Mouse (Mus musculus): ENCODE data around the gene Tubb1. TPM values are rescaled to one million over a fixed set of nuclear protein-coding genes. Genes with fewer than 3 reads are reported as not detected.

Gene Tubb1
- polyA plus RNA-seq, 1 experiment: not detected

DNA sequence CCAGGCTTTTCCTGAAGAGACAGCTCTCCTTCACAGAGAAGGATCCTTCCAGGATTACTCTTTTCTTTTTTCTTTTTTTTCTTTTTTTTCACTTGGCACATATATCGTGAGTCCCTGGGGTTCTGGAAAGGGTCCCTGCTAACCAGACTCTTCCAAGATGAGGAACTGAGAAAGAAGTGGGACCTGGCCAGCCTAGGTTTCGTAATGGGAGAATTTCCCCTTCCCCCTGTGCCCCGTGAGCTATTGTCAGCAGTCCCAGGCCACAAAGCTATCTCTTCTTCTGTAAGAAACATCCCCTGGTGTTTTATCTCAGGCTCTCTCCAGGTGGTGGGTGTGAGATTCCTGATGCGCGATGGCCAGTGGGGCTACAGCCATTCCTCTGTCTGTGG lies 11.1 kb upstream of the Tubb1 start:
- Histone ChIP-seq H3K27ac (ENCODE audit: insufficient read depth, low read depth, low read length) (no peak overlapping the region), H3K4me1 (ENCODE audit: control insufficient read depth, insufficient read depth, low read length) (peaks cover 21% of the 10 kb centered on the region), H3K4me3 (ENCODE audit: insufficient read depth, low read depth, low read length) (no peak overlapping the region)
- WGBS: 69% methylated on average over 5 of the region's 5 CpGs
- TF ChIP-seq CTCF (IDR thresholded peaks at IDR 0.05; ENCODE audit: insufficient read depth, low read depth, low read length) (no peak), POLR2A (IDR thresholded peaks at IDR 0.05; ENCODE audit: insufficient read depth, low read depth, low read length) (no peak)

GRCm38 (mm10) chr2:174439961-174440360 lies 10.5 kb upstream of the Tubb1 start:
- H3K27ac ChIP-seq (ENCODE audit: insufficient read depth, low read depth, low read length): no peak overlapping the region
- WGBS: 83% methylated on average over 9 of the region's 9 CpGs
- TF ChIP-seq POLR2A (IDR thresholded peaks at IDR 0.05; ENCODE audit: insufficient read depth, low read depth, low read length): no peak
- no peak for TF ChIP-seq CTCF (IDR thresholded peaks at IDR 0.05; ENCODE audit: insufficient read depth, low read depth, low read length)
- H3K4me1 ChIP-seq (ENCODE audit: control insufficient read depth, insufficient read depth, low read length): peaks cover 21% of the 10 kb centered on the region
- H3K4me3 ChIP-seq (ENCODE audit: insufficient read depth, low read depth, low read length): no peak overlapping the region

- TF ChIP-seq CTCF (IDR thresholded peaks at IDR 0.05; ENCODE audit: insufficient read depth, low read depth, low read length): no peak
- TF ChIP-seq POLR2A (IDR thresholded peaks at IDR 0.05; ENCODE audit: insufficient read depth, low read depth, low read length): no peak
- peaks cover 20% of the 10 kb centered on the region for H3K4me1 ChIP-seq (ENCODE audit: control insufficient read depth, insufficient read depth, low read length)
- no peak overlapping the region for H3K4me3 ChIP-seq (ENCODE audit: insufficient read depth, low read depth, low read length)
- WGBS: 73% methylated on average over 4 of the region's 4 CpGs
- no peak overlapping the region for H3K27ac ChIP-seq (ENCODE audit: insufficient read depth, low read depth, low read length)
These were observed 8.6 kb upstream of the Tubb1 start for GRCm38 (mm10) chr2:174441898-174442297.

GRCm38 (mm10) chr2:174442460-174442859 lies 8.0 kb upstream of the Tubb1 start:
- WGBS: 82% methylated on average over 9 of the region's 9 CpGs
- peaks cover 17% of the 10 kb centered on the region for H3K4me1 ChIP-seq (ENCODE audit: control insufficient read depth, insufficient read depth, low read length)
- H3K27ac ChIP-seq (ENCODE audit: insufficient read depth, low read depth, low read length): no peak overlapping the region
- no peak overlapping the region for H3K4me3 ChIP-seq (ENCODE audit: insufficient read depth, low read depth, low read length)
- TF ChIP-seq POLR2A (IDR thresholded peaks at IDR 0.05; ENCODE audit: insufficient read depth, low read depth, low read length) (no peak), CTCF (IDR thresholded peaks at IDR 0.05; ENCODE audit: insufficient read depth, low read depth, low read length) (no peak)

- no peak for TF ChIP-seq CTCF (IDR thresholded peaks at IDR 0.05; ENCODE audit: insufficient read depth, low read depth, low read length)
- TF ChIP-seq POLR2A (IDR thresholded peaks at IDR 0.05; ENCODE audit: insufficient read depth, low read depth, low read length): no peak
- 57% methylated on average over 2 of the region's 2 CpGs for WGBS
- peaks cover 12% of the 10 kb centered on the region for H3K4me1 ChIP-seq (ENCODE audit: control insufficient read depth, insufficient read depth, low read length)
- no peak overlapping the region for H3K27ac ChIP-seq (ENCODE audit: insufficient read depth, low read depth, low read length)
- no peak overlapping the region for H3K4me3 ChIP-seq (ENCODE audit: insufficient read depth, low read depth, low read length)
These were observed 7.4 kb upstream of the Tubb1 start for GRCm38 (mm10) chr2:174443046-174443445.

- Histone ChIP-seq H3K4me1 (ENCODE audit: control insufficient read depth, insufficient read depth, low read length) (no peaks in the 10 kb centered on the region), H3K27ac (ENCODE audit: insufficient read depth, low read depth, low read length) (no peak overlapping the region), H3K4me3 (ENCODE audit: insufficient read depth, low read depth, low read length) (no peak overlapping the region)
- TF ChIP-seq CTCF (IDR thresholded peaks at IDR 0.05; ENCODE audit: insufficient read depth, low read depth, low read length) (no peak), POLR2A (IDR thresholded peaks at IDR 0.05; ENCODE audit: insufficient read depth, low read depth, low read length) (no peak)
- WGBS: 97% methylated on average over 7 of the region's 7 CpGs
These were observed 6.1 kb upstream of the Tubb1 start for GRCm38 (mm10) chr2:174444359-174444758.

GRCm38 (mm10) chr2:174445018-174445417 lies 5.5 kb upstream of the Tubb1 start:
- Histone ChIP-seq H3K4me3 (ENCODE audit: insufficient read depth, low read depth, low read length) (no peak overlapping the region), H3K27ac (ENCODE audit: insufficient read depth, low read depth, low read length) (no peak overlapping the region), H3K4me1 (ENCODE audit: control insufficient read depth, insufficient read depth, low read length) (no peaks in the 10 kb centered on the region)
- 81% methylated on average over 6 of the region's 6 CpGs for whole genome bisulfite sequencing
- TF ChIP-seq POLR2A (IDR thresholded peaks at IDR 0.05; ENCODE audit: insufficient read depth, low read depth, low read length) (no peak), CTCF (IDR thresholded peaks at IDR 0.05; ENCODE audit: insufficient read depth, low read depth, low read length) (no peak)

DNA sequence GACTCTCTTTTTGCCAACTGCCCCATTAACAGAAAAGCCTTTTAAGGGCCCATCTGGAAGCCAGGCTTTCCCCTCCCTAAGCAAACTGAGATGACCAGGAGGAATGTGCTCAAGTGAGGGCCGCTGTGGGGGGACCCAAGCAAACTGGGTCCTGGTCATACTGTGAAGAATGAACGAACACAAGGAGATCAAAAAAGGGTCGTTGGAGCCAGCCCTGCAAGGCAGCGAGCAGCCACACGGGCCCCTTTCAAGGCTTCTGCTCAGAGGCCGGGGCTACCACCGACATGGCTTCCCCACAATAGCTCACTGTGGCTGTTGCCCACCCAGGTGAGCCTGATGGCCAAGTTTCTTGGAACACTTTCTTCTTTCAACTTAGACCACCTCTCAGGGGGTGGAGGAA lies 4.0 kb upstream of the Tubb1 start:
- TF ChIP-seq POLR2A (IDR thresholded peaks at IDR 0.05; ENCODE audit: insufficient read depth, low read depth, low read length) (no peak), CTCF (IDR thresholded peaks at IDR 0.05; ENCODE audit: insufficient read depth, low read depth, low read length) (no peak)
- WGBS: 46% methylated on average over 7 of the region's 7 CpGs
- no peak overlapping the region for H3K27ac ChIP-seq (ENCODE audit: insufficient read depth, low read depth, low read length)

DNA sequence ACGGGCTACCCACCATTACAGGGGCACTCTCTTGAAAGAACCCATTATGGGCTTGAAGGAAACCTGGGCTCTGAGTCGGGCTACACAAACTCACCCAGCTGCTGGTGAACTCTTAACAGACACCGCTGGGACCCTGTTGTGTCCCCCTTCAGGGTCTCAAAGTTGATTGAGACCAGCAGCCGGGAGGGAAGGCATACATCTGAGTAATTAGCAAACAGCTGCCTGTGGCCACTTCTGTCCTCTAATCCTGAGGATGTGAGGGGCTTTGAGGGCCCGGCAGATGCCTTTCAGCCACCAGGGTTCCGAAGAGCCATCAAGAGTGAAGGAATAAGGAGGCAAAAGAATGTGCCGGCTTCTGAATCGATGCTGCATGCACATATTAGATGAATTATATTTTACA lies 3.6 kb upstream of the Tubb1 start:
- TF ChIP-seq POLR2A (IDR thresholded peaks at IDR 0.05; ENCODE audit: insufficient read depth, low read depth, low read length) (no peak), CTCF (IDR thresholded peaks at IDR 0.05; ENCODE audit: insufficient read depth, low read depth, low read length) (no peak)
- 67% methylated on average over 8 of the region's 8 CpGs for WGBS
- H3K27ac ChIP-seq (ENCODE audit: insufficient read depth, low read depth, low read length): no peak overlapping the region

More for the DNA sequence above, 4.0 kb upstream of the Tubb1 start:
- no peaks in the 10 kb centered on the region for H3K4me1 ChIP-seq (ENCODE audit: control insufficient read depth, insufficient read depth, low read length)
- H3K4me3 ChIP-seq (ENCODE audit: insufficient read depth, low read depth, low read length): no peak overlapping the region

GRCm38 (mm10) chr2:174448405-174448804 lies 2.1 kb upstream of the Tubb1 start:
- Histone ChIP-seq H3K4me1 (ENCODE audit: control insufficient read depth, insufficient read depth, low read length) (no peaks in the 10 kb centered on the region), H3K27ac (ENCODE audit: insufficient read depth, low read depth, low read length) (no peak overlapping the region), H3K4me3 (ENCODE audit: insufficient read depth, low read depth, low read length) (no peak overlapping the region)
- WGBS: 85% methylated on average over 4 of the region's 4 CpGs
- no peak for TF ChIP-seq CTCF (IDR thresholded peaks at IDR 0.05; ENCODE audit: insufficient read depth, low read depth, low read length)
- no peak for TF ChIP-seq POLR2A (IDR thresholded peaks at IDR 0.05; ENCODE audit: insufficient read depth, low read depth, low read length)

More for the DNA sequence above, 3.6 kb upstream of the Tubb1 start:
- H3K4me1 ChIP-seq (ENCODE audit: control insufficient read depth, insufficient read depth, low read length): no peaks in the 10 kb centered on the region
- H3K4me3 ChIP-seq (ENCODE audit: insufficient read depth, low read depth, low read length): no peak overlapping the region
